Mouse (Mus musculus) heart, postnatal 25 days (tissue): ENCODE results near the gene Adrb1. TPM values are rescaled to one million over a fixed set of nuclear protein-coding genes. Genes with fewer than 3 reads are reported as not detected.
"Not testable (repeated sequence)": the region's sequence is repeated elsewhere in the genome, so short reads cannot be mapped to it uniquely, and the experiment has no call there.

Source experiments
- DNase-seq: peaks from one replicate; pipeline ENCODE4 v3.0.0; 2022; ENCODE audit warnings: low spot score
- intact Hi-C: fragments of 180-260 bp; cut with DNase I; formaldehyde crosslinking; loops from one replicate; pipeline ENCODE4 v1.15.1; 2025
- total RNA-seq, 2 experiments: library from RNA; stranded (reverse); gene quantifications; 2 replicates each; pipeline ENCODE4 v1.2.3; 2021

Gene Adrb1
- total RNA-seq, 2 experiments from 2014 or later: 24.3 to 30.9 TPM

DNA sequence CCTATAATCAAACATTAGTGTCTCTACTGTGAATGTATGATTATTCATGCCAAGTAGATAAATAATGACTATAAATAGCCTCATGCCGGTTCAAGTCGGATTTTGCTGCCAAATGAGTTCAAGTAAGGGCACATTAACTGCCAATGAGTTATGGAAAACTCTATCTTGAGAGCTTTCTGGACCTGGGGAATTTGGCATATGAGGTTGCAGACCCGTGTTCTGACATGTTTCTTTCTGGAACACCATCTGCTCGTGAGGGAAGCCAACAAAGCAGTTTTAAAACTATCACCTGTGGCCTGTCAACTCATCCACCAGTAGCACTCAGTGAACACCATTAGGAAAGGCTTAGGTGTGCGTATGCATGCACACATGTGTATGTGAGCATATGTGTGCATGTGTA is 14.3 kb downstream of the Adrb1 start:
- no peak for DNase-seq
- intact Hi-C loops: no loop called here

DNA sequence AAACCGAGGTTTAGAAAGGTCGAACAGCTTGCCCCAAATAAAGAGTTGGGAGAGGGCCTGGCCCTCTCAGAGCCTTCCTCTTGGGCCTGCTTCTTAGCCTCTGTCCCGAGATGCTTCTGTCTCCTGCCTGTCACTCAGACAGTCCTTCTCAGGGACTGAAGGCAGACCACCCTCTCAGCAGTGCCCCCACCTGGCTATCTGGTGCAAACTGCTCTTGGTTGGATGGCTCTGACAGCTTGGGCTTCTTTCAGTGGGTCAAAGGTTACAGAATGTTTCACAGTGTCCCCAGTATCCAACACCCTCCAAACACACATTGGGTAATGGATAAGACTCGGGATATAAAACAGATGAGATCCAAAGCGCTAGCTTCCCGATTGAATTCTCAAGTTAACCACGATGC is 23.1 kb downstream of the Adrb1 start:
- no peak for DNase-seq
- intact Hi-C loops: no loop called here

DNA sequence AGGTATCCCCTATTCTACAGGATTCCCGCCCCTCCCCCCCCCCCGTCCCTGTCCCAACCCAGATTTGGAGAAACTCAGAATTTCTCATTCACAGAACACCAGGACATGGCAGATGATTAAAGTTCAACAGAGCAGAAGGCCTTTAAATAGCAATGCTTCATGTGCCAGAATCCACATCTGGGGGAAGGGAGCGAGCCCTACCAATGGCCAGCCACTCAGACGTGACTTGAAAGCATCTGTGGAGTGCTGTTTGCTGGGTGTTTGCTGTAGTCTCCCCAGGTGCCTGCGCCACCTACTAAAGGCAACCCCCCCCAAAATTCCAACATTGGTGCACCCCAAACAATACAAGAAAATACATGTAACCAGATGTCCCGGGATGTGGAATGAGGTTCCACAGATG is 23.5 kb downstream of the Adrb1 start:
- DNase-seq: no peak
- intact Hi-C loops: no loop called here

DNA sequence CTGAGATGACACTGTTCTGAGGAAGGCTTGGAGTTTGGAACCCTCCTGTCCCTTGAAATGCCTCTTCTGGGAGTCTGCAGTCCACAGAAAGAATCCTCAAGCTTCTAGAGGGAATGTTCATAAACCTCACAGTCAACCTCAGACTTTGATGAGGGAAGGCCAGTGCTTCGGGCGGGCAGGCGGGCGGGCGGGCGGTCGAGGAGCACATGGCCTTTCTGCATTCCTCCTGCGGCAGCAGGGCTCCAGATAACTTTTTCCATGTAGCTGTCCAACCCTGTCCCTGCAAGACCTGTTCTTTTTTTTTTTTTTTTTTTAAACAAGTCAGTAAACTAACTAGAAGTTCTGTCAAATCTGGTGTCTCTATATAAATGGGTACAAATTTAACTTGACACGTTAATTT is 24.6 kb downstream of the Adrb1 start:
- DNase-seq: no peak
- intact Hi-C loops: loop anchor here (2.0 kb wide), 1 partner anchor 28 kb away; no protein-coding TSS in a partner anchor

DNA sequence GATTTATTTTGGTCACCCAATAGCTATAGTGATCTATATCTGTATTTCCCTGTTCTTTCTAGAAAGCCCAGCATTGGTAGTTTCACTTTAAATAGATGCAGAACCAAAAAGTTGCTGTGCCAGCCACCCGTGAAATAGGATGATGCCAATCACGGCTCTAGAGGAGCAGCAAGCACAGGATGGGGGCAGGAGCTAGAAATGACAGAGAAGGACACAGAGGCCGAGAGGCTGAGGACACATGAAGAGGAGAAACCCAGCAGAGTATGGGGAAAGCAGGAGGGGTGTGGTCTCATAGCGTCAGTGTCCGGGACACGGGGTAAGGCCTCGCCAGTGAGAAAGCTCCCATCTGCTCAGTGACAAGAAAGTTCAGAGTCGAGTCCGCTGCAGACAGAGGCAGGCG is 25.9 kb downstream of the Adrb1 start:
- DNase-seq: no peak
- intact Hi-C loops: loop anchor here (2.0 kb wide), 1 partner anchor 27 kb away; no protein-coding TSS in a partner anchor

DNA sequence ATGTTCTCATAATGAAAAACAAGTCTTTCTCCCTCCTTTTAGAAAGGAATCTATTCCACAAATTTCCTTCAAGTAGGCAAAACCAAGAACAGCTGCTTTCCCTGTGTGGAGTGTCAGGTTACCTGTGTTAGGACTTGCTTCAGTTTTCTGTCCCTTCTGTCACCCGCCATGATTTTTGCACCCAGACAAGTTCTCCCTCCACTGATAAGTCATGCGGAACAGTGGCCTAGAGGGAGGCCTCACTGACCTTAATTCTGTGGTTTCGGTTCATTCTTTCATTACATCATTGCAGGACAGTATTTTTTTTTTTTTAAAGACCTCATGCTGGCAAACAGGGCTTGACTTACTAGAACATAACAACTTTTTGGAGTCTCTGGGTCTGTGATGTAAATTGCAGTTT is 27.3 kb downstream of the Adrb1 start:
- intact Hi-C loops: no loop called here
- no peak for DNase-seq

DNA sequence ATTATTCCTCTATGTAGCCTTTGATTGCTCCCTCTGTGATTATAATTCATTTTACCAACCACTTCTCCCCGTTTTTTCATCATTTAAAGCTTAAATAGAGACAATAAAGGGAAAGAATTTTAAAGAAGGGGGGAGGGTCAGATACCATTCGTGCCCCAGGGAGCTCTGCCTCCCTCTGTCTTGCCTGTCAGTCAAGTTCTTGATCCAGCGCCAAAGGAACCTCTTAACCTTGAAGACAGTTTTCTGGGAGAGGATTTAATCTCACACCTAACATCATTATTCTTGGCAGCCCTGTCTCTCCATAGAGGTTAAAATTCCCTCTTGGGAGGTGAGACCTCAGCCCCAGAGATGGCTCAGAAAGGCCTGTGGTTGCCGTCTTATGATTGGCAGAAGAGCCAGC is 28.7 kb downstream of the Adrb1 start:
- DNase-seq: no peak
- intact Hi-C loops: no loop called here

DNA sequence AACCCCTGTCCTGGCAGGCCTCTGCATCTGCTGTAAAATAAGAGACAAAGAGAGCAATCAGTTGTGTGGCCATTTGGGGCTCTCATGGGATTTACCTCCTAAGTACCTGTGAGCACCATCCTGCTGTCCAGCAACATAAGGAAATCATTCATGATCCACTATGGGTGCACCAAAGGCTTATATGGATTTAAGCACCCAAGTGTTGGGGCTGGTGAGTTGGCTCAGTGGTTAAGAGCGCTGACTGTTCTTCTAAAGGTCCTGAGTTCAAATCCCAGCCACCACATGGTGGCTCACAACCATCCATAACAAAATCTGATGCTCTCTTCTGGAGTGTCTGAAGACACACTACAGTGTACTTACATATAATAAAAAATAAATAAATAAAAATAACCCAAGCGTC is 32.5 kb downstream of the Adrb1 start:
- not testable (repeated sequence) for DNase-seq

DNA sequence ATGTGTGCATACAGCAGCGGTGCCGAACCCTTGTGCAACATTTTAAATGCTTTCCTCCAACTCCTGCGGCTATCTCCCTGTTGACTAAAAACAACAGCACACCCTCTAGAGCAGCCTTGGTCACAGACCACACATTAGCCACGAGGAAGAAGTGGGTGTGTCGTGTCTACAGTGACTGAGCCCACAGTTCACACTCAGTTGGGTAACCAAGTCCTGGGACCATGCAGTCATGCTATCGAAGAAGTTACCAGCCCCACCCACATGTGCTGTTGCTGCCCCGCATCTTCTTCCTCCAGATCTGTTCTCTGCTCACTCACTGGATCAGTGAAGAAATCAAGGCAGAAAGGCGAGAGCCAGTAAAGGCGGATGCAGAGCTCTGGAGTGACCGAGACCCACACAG is 34.4 kb downstream of the Adrb1 start:
- intact Hi-C loops: no loop called here
- DNase-seq: no peak

More for the DNA sequence above, 32.5 kb downstream of the Adrb1 start:
- intact Hi-C loops: not testable (repeated sequence)

DNA sequence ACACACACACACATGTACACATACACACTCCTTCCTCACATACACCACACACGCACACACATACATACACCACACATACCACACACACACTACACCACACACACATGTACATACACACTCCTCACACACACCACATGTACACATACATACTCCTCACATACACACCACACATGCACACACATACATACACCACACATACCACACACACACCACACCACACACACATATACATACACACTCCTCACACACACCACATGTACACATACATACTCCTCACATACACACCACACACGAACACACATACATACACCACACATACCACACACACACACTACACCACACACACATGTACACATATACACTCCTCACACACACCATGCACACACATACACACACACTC is 36.3 kb downstream of the Adrb1 start:
- intact Hi-C loops: no loop called here
- no peak for DNase-seq

DNA sequence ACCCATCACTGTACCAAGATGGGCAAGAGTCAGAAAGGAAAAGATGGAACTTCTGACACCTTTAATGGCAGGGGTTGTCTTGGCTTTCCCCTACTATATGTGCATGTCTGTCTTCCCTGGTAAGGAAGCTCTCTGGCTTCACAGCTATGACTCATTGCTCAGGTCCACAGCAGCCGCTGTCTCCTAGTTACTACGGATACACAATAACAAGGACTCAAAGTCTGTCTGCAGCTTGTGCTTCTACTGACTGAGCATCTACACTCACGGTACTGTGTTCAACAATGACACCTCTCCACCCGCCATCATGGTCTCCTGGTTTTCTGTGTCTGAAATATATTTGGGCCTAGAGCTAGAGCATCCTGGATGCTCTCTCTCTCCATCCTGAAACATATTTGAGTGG is 37.7 kb downstream of the Adrb1 start:
- intact Hi-C loops: no loop called here
- no peak for DNase-seq

DNA sequence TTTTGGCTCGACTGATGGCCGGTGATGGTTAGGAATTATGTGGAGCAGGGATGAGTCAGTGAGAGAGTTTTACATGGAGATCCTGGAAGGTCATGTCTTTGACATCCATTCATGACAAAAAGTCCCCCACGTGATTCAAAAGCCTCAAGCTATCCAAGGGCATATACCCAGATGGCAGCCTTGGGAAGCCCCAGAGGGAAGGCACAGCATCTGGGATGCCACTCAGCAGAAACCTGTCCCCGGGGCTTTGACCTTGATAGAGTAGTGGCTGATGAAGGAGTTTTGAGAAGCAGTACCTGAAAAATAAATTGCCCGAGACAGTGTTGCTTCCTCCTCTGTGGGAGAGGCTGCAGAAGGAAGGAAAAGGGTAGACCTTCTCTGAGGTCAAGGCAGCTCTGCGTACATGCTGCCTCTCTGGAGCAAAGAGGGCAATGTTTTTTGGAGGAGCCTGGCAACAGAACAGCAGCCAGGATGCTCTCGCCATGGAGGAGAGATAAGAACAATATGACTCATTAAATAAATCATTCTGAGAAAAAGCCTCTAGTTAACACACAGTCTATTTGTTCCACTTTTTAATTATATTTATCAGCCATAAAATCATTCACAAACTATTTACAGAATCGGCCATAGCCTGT is 38.4 kb downstream of the Adrb1 start:
- intact Hi-C loops: no loop called here
- no peak for DNase-seq

DNA sequence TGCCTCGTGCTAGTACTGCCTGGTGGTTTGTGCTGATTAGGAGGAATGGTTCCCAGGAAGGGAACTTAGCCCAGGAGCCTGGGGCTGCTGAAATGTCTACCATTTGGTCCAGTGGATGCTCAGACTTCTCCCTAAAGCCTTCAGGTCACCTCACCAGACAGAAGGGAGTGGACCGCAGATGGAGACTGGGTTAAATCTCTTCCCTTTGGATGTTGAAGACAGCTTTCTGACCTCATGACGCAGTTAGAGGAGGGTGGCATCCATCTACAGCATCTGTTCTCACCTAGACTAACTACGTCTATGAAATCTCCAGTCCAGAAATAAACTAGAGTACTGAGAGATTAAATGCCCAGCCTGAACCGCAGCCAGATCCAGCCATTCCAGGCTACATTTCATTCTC is 39.1 kb downstream of the Adrb1 start:
- intact Hi-C loops: no loop called here
- DNase-seq: no peak

DNA sequence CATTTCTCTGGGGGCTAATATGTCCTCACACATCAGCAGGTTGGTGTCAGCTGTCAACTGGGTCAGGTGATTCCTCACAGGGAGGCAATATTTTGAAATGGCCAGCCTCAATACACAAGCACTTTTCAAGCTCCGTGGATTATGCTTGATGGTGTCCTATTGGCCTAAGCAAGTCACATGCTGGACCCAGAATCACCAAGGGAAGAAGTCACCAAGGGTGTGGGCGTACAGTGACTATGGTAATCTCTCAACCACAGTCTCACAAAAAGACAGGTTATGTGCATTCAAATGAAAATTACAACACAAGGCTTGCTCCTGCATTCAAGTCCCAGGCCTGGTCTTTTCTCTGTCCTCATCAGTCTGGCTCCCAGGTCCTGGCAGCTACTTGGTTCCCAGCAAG is 39.7 kb downstream of the Adrb1 start:
- no peak for DNase-seq
- intact Hi-C loops: no loop called here

DNA sequence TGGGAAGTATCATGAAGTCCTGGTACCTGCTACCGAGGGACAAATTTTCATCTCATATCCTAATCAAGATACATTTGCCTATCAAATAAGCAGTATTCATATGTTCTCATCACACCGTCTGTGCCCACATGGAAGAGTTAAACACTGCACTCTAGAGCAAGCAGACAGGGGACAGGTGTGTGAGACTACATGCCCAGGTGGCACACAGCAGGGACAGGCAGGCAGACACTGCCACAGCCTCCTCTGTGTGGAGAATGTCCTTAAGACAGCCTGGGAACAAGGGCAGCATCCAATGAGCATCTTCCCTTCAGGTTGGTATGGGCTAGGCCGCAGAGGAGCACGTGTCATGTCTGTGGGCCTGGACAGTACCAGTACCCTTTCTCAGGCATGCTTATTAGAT is 40.7 kb downstream of the Adrb1 start:
- intact Hi-C loops: no loop called here
- DNase-seq: no peak

DNA sequence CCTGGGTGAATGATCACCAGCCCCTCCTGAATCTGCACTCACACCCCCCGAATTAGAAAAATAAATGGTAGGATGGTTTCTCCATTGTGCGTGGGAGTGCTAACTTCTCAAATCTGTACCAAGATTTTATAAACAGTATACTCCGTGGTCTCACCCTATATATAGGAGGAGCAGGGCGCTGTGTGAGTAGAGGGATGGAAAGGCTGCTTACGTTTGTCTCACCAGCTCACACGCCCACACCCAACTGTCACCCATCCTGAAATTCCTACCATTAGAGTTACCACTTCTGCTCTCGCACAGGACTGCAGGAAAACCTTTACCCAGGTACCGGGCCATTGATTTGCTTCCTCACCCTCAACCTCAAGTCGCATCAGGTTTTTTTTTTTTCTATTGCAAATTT is 47.0 kb downstream of the Adrb1 start:
- intact Hi-C loops: no loop called here
- DNase-seq: no peak

DNA sequence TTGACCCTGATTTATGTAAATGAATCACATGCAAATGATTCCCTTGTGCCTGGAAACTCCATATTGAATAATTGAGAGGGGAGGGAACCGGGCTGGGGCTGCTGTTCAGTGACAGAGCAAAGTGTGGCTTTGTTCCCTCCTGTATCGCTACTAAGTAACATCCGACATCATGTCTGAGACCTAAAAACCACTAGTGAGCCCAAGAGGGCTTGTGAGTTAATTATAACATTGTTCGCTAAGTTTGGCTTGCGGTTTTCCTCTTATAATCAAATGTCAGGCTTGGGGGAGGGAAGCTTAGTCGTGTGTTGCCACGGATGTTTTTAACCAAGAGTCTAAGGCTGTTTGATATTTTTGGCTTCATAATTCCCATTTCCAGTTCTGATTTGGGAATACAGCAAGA is 50.2 kb downstream of the Adrb1 start:
- intact Hi-C loops: no loop called here

DNA sequence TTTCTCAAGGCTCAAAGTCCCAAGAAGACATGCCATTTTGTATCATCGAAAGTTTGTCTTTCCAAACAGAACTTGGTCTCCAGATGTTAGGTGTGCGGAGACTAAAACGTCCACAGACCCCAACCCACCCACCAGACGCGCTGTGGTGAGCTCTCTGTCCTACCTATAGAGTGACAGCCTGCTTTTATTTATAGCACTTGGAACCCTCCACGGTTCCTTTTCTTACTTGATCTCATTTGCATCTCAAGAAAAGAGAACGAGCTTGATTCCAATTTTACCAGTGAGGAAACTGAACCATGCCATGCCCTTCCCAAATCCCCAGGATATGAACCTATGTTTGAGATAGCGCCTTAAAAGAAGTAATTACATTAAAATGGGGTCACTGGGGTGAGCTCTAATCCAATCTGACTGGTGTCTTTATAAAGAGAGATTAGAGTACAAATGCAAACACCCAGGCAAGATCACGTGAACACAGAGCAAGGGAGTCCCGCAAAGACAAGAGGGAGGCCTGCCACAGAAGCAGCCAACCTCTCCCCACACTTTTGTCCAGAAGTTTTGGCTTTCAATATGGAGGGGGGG is 51.5 kb downstream of the Adrb1 start:
- DNase-seq: no peak
- intact Hi-C loops: no loop called here

More for the DNA sequence above, 50.2 kb downstream of the Adrb1 start:
- no peak for DNase-seq

DNA sequence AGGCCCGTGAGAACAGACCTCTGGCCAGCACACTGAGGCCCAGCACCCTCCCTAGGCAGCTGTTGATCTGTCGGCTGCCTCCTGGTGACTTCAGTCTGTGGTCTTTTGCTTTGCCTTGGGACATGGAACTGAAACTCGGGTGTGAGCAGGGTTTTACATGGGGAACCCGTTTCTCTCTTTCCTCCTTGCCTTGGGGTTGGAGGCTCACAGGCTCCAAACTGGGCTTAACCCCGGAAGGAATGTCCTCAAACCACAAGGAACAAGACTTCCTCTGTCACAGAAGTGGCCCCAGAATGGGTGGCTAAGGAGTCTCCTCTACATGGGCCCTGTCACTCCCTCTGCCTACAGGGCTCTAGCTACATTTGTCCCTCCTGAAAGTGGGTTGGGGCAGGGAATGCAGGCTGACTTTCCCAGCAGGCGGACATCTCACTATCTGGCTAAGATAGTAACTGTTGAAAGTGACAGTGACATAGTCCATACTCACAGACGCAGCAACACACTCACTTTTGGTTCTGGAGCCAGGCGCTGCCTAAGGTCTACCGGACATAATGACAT is 52.5 kb downstream of the Adrb1 start:
- intact Hi-C loops: loop anchor here (2.0 kb wide), 1 partner anchor 28 kb away; no protein-coding TSS in a partner anchor
- DNase-seq: peak; percentile 26

DNA sequence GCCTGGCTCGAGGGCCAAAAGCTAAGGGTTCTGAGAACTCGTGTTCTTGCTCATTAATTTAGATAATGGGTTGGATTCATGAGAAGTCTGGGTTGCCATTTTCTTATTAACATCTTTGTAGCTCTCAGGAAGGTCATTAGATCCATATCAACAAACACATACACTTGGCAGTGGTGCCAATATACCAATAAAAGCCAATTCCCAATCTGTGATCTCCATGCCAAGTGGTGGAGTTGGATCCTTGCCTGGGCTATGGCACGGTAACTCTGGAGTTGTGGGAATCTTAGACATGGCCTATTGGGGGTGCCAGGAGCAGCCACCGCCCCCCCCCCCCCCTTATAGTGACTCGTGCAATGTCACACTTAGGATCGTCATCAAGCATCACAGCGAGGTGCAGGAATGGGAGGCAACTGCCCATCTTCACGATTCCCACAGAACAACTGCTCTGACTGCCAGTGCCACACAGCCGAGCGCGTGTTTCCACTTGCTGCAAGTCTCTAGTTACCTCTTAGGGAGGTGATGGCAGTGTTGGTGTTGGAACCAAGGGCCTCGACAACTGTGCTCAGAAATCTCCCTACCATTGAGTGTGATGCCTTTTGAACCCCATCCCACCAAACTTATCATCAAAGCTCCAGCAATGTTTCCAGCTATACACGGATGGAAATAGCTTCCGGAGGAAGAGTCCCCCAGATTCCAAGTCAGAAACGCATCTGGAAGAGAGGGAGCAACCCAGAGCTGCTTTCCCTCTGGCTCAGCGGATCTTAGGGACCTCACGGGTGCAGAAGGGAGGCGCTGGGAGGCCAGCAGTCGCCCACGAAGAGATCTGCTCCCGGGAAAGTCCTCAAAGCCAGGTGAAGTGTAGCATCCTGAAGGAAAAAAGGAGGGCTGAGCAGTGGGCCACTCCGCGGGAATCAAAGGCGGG is 53.2 kb downstream of the Adrb1 start:
- intact Hi-C loops: loop anchor here (2.0 to 5.0 kb wide), 2 partner anchors 28 to 353 kb away; no protein-coding TSS in a partner anchor

More for the DNA sequence above, 53.2 kb downstream of the Adrb1 start:
- DNase-seq: no peak
